9 mouse cellular contexts compared by ENCODE assay signal in genomic region chr16:95466548-95466947, GRCm38 (mm10).
DNase-seq lines count a peak whose midpoint lies in the region; ATAC-seq and TF ChIP-seq lines count a peak whose summit lies in the region.
"Had no signal": no experiment of that assay in that cellular context is flagged by ENCODE, and none has a peak within 500 bp of the region (broad histone marks: within the 10 kb centered on the region; RNA-seq: fewer than 3 reads in every experiment).

No protein-coding gene starts in this region.

- WGBS in forebrain, postnatal 0 days: 95% methylated on average over 1 of the region's 1 CpGs
- WGBS in forebrain, embryonic 12.5 days: 86% methylated on average over 1 of the region's 1 CpGs
- WGBS in liver, postnatal 0 days (ENCODE audit: insufficient replicate concordance): 81% methylated on average over 1 of the region's 1 CpGs
- WGBS in liver, embryonic 12.5 days (ENCODE audit: insufficient replicate concordance): 87% methylated on average over 1 of the region's 1 CpGs
- 74% methylated on average over 1 of the region's 1 CpGs for whole genome bisulfite sequencing in limb, embryonic 13.5 days
- WGBS in intestine, embryonic 16.5 days: 89% methylated on average over 1 of the region's 1 CpGs

- peak; percentile 79 for DNase-seq in forebrain, postnatal 0 days
- DNase-seq in liver, postnatal 0 days: no peak
- peak; percentile 3 for DNase-seq in WW6 (ENCODE audit: low read depth, low spot score)
- DNase-seq in T-cell, adult 2 months (ENCODE audit: low spot score): no peak
- DNase-seq: heart, adult 18-20 months had no signal

- no peaks in the 10 kb centered on the region for H3K9me3 ChIP-seq in forebrain, postnatal 0 days (ENCODE audit: low read length)
- H3K9me3 ChIP-seq in forebrain, embryonic 12.5 days: no peaks in the 10 kb centered on the region
- H3K9me3 ChIP-seq in liver, postnatal 0 days (ENCODE audit: low read length): no peaks in the 10 kb centered on the region
- H3K9me3 ChIP-seq in liver, embryonic 12.5 days (replicated peaks): no peaks in the 10 kb centered on the region
- no peaks in the 10 kb centered on the region for H3K9me3 ChIP-seq in limb, embryonic 13.5 days
- no peaks in the 10 kb centered on the region for H3K9me3 ChIP-seq in intestine, embryonic 16.5 days (ENCODE audit: control insufficient read depth, low read length)

- H3K27me3 ChIP-seq in forebrain, postnatal 0 days (ENCODE audit: insufficient read depth, low read length): no peaks in the 10 kb centered on the region
- H3K27me3 ChIP-seq in forebrain, embryonic 12.5 days: no peaks in the 10 kb centered on the region
- no peaks in the 10 kb centered on the region for H3K27me3 ChIP-seq in liver, postnatal 0 days (ENCODE audit: insufficient read depth, low read length)
- no peaks in the 10 kb centered on the region for H3K27me3 ChIP-seq in liver, embryonic 12.5 days (replicated peaks)
- H3K27me3 ChIP-seq in limb, embryonic 13.5 days: no peaks in the 10 kb centered on the region
- no peaks in the 10 kb centered on the region for H3K27me3 ChIP-seq in intestine, embryonic 16.5 days (replicated peaks; ENCODE audit: control insufficient read depth, insufficient read depth, low read length)

- no peak overlapping the region for H3K27ac ChIP-seq in forebrain, postnatal 0 days (ENCODE audit: low read depth, low read length)
- H3K27ac ChIP-seq in forebrain, embryonic 12.5 days: no peak overlapping the region
- H3K27ac ChIP-seq in liver, postnatal 0 days (ENCODE audit: low read depth): no peak overlapping the region
- H3K27ac ChIP-seq in liver, embryonic 12.5 days: no peak overlapping the region
- H3K27ac ChIP-seq in limb, embryonic 13.5 days: no peak overlapping the region
- no peak overlapping the region for H3K27ac ChIP-seq in intestine, embryonic 16.5 days (ENCODE audit: low read length)

- no peak overlapping the region for H3K9ac ChIP-seq in forebrain, postnatal 0 days
- no peak overlapping the region for H3K9ac ChIP-seq in forebrain, embryonic 12.5 days
- H3K9ac ChIP-seq in liver, postnatal 0 days (replicated peaks): no peak overlapping the region
- H3K9ac ChIP-seq in liver, embryonic 12.5 days: no peak overlapping the region
- no peak overlapping the region for H3K9ac ChIP-seq in limb, embryonic 13.5 days
- H3K9ac ChIP-seq in intestine, embryonic 16.5 days (ENCODE audit: low read depth, low read length): no peak overlapping the region

- no peak overlapping the region for H3K4me2 ChIP-seq in forebrain, postnatal 0 days (ENCODE audit: low read depth)
- no peak overlapping the region for H3K4me2 ChIP-seq in forebrain, embryonic 12.5 days
- no peak overlapping the region for H3K4me2 ChIP-seq in liver, postnatal 0 days (ENCODE audit: low read depth, low read length)
- no peak overlapping the region for H3K4me2 ChIP-seq in liver, embryonic 12.5 days
- no peak overlapping the region for H3K4me2 ChIP-seq in limb, embryonic 13.5 days (replicated peaks)
- H3K4me2 ChIP-seq in intestine, embryonic 16.5 days (ENCODE audit: low read depth, low read length): no peak overlapping the region

- no peak for TF ChIP-seq EP300 in liver, postnatal 0 days (IDR thresholded peaks at IDR 0.05; ENCODE audit: low read depth)

- peak; percentile 71 for ATAC-seq in forebrain, postnatal 0 days
- ATAC-seq in forebrain, embryonic 12.5 days (ENCODE audit: low FRiP score): no peak
- ATAC-seq in liver, postnatal 0 days: no peak
- no peak for ATAC-seq in liver, embryonic 12.5 days
- 0 out of 2 replicates have a peak, but pooled peaks have one; percentile 46 for ATAC-seq in limb, embryonic 13.5 days (ENCODE audit: low FRiP score, low read depth)
- no peak for ATAC-seq in intestine, embryonic 16.5 days

- H3K36me3 ChIP-seq in forebrain, postnatal 0 days (ENCODE audit: insufficient read depth): no peaks in the 10 kb centered on the region
- H3K36me3 ChIP-seq in forebrain, embryonic 12.5 days (replicated peaks): no peaks in the 10 kb centered on the region
- no peaks in the 10 kb centered on the region for H3K36me3 ChIP-seq in liver, postnatal 0 days (replicated peaks; ENCODE audit: insufficient read depth, low read length)
- H3K36me3 ChIP-seq in liver, embryonic 12.5 days: no peaks in the 10 kb centered on the region
- H3K36me3 ChIP-seq in limb, embryonic 13.5 days: no peaks in the 10 kb centered on the region
- H3K36me3 ChIP-seq in intestine, embryonic 16.5 days (ENCODE audit: control insufficient read depth, insufficient read depth, low read length): no peaks in the 10 kb centered on the region

- peak; percentile 72 for TF ChIP-seq CTCF in forebrain, postnatal 0 days (IDR thresholded peaks at IDR 0.05; ENCODE audit: low read depth)
- peak; percentile 42 for TF ChIP-seq CTCF in liver, postnatal 0 days (IDR thresholded peaks at IDR 0.05; ENCODE audit: low read depth)

- no peak overlapping the region for H3K4me3 ChIP-seq in forebrain, postnatal 0 days (ENCODE audit: low read depth, low read length)
- H3K4me3 ChIP-seq in forebrain, embryonic 12.5 days (replicated peaks): no peak overlapping the region
- no peak overlapping the region for H3K4me3 ChIP-seq in liver, postnatal 0 days (ENCODE audit: low read depth, low read length)
- no peak overlapping the region for H3K4me3 ChIP-seq in liver, embryonic 12.5 days
- H3K4me3 ChIP-seq in limb, embryonic 13.5 days: no peak overlapping the region
- no peak overlapping the region for H3K4me3 ChIP-seq in intestine, embryonic 16.5 days (ENCODE audit: low read length)

- no peaks in the 10 kb centered on the region for H3K4me1 ChIP-seq in forebrain, postnatal 0 days (ENCODE audit: insufficient read depth)
- H3K4me1 ChIP-seq in forebrain, embryonic 12.5 days: no peaks in the 10 kb centered on the region
- no peaks in the 10 kb centered on the region for H3K4me1 ChIP-seq in liver, postnatal 0 days (ENCODE audit: insufficient read depth)
- no peaks in the 10 kb centered on the region for H3K4me1 ChIP-seq in liver, embryonic 12.5 days
- H3K4me1 ChIP-seq in limb, embryonic 13.5 days: peaks cover 59% of the 10 kb centered on the region
- no peaks in the 10 kb centered on the region for H3K4me1 ChIP-seq in intestine, embryonic 16.5 days (ENCODE audit: control insufficient read depth, insufficient read depth, low read length)

Comparison
In these comparisons a context has a peak if more than half of its experiments do, and no peak if none do; other contexts are left out.
1. ATAC-seq: peak in forebrain, postnatal 0 days (single experiment) and limb, embryonic 13.5 days (single experiment); none in forebrain, embryonic 12.5 days (single experiment), liver, postnatal 0 days (single experiment), liver, embryonic 12.5 days (single experiment) and intestine, embryonic 16.5 days (single experiment).
2. DNase-seq: peak in forebrain, postnatal 0 days (single experiment) and WW6 (single experiment); none in liver, postnatal 0 days (single experiment) and T-cell, adult 2 months (single experiment).